Mouse (Mus musculus) natural killer cell, adult 2 months (primary cell): ENCODE measurements around the gene 2210017I01Rik.

Experiments used
- DNase-seq, 2 experiments: peaks; one replicate each; pipeline ENCODE4 v3.0.0; 2022; ENCODE audit warnings: low spot score in 2 of 2

Gene 2210017I01Rik

DNA sequence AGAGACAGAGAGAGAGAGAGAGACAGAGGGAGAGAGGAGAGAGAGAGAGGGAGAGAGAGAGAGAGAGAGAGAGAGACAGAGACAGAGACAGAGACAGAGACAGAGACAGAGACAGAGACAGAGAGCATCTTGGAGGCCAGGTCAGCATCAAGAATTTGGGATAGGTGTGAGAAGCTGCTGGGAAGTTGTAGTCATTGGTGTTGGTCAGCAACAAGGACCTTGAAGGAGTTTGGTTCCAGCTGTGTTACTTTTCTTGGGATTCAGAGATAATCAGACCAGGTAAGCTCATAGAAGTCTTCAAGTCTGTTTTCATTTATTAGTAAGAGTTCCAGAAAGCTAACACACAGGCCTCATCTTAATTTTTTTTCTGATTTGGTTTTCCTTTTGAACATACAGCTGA lies at the start of gene 2210017I01Rik:
2210017I01Rik (minus strand) TSS at position 101 of the 400 bp plus-strand sequence.
- DNase-seq, result no peak

DNA sequence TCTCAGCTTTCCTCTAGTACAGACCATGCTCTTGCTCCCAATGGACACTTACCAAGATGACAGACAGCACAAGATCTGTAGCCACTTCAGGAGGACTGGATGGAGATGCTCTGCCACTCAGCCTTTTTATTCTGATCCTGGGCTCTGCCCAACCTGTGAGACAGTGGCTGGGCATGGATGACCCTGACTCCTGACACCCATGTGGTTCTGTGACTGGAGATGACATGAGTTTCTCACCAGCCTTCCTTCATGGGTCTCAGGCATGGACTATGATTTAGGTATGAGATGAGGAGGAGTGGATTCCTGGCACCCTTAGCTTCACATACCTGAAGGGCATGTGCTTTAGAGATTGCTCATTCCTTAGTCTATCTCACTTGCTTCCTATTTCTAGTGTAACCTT lies 49.5 kb upstream of the 2210017I01Rik start, which contains the start of gene Lce1b:
Lce1b (minus strand) TSS at position 101 of the 400 bp plus-strand sequence.
- DNase-seq, result no peak

DNA sequence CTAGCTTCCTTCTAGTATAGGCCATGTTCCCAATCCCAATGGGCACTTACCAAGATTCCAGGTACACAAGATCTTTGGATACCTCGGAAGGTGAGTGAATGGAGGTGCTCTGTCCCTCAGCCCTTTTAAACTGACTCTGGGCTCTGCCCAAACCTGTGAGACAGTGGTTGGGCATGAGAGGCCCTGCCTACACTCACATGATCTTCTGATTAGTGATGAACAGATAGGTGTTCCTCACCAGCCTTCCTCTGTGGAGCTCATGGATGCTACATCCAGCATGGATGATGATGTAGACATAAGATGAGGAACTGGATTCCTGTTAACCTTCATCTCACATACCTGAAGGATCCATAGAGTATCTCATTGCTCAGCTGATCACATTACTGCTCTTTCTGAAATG lies 40.9 kb upstream of the 2210017I01Rik start, which contains the start of gene Lce1a1:
Lce1a1 (minus strand) TSS at position 101 of the 400 bp plus-strand sequence.
- DNase-seq, result no peak

DNA sequence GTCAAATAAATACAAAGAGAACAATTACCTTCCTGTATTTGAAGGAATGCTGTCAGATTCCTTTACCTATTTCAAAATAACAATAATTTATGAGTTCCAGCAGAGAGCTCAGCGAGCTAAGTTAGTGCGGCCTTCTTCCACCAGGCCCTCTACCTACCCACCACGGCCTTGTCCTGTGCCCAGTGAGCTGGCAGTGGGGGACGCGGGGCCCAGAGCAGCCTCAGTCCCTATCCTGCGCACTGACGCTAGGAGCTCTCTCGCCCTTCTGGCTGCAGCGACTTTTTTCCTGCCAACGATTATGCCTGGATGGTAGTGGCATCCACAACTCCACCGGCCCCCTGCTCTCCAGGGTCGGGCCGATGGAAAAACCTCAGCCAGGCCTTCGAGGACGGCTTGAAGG lies 32.6 kb upstream of the 2210017I01Rik start:
- no peak for DNase-seq

DNA sequence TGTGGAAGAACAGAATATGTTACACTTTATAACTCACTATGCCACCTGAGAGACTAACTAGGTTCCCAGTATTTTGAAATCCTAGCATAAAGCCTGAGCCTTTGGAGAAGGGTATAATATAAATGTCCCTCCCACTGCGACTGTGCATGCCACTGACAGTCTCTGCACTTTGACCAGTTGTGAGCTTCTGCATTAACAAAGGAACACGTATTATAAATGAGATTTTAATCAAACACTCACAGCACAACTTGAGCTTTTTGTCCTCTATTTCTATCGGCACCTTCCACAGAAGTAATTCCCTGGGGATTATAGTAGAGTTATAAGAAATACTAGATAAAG lies 31.3 kb upstream of the 2210017I01Rik start:
- DNase-seq, result no peak

DNA sequence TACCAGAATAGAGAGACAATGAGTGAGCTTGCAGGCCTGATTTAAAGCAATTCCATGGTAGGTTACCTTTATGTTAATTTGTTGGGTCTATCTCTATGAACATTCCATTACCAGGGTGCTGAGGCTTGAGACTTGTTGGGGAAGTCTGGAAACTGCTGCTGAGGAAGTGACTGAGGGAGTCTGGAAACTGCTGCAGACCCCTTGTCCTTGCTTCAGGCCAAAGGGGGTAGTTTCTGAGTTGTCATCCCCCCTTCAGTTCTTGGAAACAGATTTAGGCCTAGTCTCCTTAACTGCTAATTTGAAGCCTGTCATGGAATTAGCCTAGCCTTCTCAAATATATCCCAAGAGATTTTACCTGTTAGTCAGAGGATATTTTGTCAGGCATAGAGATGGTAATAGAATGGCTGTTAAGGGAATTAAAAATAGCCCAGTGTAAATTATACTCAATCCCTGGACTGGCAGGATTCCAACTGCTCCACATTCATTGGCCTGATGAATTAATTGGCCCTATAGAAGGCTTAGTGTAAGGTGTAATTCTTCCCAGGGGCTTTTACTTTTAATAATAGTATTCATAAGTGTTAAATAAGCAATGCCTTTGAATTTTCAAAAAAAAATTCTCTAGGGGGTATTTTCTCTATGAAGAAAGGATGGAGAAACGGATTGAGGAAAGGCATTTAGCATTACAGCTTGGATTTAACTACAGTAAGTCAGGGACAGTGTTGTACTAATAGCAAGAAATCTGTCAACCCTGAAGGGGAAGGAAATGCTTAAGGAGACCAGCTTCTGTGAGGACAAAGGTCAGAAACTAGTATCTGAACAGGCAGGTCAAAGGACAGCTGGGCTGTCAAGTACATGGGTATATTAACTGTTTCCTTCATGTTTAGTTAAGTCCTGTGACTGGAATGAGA lies 30.7 kb upstream of the 2210017I01Rik start:
- no peak for DNase-seq

DNA sequence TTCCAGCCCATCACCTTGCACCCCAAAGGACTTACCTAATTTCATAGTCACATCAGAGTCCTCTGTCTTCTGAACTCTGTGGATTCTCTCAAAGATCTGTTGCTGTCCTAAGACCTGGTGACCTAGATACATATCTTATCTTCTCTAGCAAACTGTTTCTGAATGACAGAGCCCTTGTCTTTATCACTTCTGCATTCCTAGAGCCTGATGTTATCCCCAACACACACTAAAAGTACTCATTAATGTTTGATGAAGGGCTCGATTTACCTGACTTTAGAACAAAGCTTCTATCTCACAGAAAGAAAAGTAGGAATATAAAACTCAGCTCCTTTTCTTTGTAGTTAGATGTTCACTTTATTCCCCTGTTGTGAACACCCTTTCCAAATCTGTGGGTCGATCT lies 14.3 kb upstream of the 2210017I01Rik start, which contains the start of gene Lce6a:
Lce6a (minus strand) TSS at position 101 of the 400 bp plus-strand sequence.
- DNase-seq, result no peak

DNA sequence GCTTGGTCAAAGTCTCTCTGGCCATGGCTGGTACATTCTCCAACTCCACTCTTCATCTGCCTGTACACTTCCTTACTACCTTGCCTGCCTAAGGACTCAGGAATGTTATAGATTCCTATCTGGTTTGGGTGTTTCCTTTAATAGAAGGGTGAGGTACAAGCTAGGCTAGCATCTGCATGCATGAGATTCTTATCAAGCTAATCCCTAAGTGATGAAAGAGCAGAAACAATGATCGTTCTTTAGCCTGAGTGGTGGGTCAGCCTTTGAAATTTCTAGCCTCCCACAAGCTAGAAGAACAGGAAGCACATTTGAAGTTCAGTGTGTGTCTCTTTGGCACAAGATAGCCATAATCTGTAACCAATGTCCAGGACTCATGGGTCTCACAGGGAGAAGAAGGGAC lies 2.5 kb upstream of the 2210017I01Rik start:
- DNase-seq, result no peak

DNA sequence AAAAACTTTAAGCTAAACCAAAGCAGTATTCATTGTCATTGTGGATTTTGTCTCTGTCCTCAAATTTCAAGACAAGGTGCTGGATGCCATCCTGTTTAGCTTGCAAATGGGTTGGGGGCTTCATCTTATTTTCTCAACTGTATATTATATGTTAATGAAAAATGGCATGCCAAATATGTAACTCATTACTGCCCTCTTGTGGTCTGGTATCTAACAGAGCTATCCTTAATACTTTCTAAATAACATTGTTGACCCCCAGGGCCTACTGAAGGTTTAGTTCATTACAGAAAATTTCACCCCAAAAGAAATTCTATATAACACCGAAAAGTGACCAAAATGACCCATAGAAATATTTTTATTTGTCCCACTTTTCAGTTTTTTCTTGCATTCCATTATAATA lies 5.1 kb downstream of the 2210017I01Rik start:
- DNase-seq, result no peak

DNA sequence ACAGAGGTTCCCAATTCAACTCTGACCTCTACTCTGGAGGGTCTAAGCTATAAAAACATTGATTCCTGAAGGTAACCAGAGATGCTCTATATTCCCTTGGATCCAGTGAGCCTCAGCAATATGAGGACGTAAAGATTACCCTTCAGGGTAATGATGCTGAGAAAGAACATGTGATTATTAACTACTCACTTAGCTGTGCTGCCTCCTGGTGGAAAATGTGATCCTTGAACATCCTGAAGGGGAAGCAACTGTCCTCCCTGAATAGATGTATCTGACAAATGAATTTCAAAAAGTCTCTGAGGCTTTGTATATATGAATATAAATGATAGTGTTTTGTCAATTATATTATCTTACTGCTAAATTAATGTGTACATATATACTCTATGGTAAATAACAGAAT lies 6.8 kb downstream of the 2210017I01Rik start:
- no peak for DNase-seq

DNA sequence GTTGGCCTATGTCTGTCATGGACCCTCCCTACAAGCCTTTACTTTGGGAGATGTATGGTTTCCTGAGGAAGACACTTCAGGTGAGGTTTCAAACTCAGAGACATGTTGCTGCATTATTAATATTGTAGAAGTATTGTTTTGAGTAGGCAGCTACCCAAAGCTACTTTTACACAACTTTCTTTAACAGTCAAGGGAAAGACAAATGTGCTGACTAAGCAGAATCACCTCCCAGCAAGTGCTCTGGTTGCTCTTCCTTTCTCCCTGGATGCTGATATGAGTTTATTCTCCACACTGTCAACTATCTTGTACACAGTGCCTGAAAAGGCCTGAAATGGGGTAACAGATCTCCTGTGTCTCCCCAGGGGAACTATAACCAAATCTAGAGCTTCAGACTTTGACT lies 7.3 kb downstream of the 2210017I01Rik start:
- no peak for DNase-seq

DNA sequence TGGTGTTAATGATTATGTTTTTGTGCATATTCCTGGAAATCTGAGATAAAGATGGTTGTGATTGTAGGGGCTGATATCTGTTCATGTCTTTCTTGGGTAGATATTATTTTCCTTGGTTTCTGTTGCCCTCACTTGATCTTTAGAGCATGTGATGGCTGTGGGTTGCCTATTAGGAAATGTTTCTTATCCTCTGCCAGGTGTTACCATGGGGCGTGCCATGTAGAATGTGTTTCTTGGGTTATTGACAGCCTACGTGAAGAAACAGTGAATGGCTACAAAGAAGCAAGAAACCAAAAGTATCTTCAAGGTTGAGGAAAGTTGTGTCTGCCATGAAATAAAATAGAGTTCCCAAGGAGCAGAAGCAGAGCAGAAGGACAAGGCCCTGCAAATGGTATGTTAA lies 8.9 kb downstream of the 2210017I01Rik start:
- no peak for DNase-seq

DNA sequence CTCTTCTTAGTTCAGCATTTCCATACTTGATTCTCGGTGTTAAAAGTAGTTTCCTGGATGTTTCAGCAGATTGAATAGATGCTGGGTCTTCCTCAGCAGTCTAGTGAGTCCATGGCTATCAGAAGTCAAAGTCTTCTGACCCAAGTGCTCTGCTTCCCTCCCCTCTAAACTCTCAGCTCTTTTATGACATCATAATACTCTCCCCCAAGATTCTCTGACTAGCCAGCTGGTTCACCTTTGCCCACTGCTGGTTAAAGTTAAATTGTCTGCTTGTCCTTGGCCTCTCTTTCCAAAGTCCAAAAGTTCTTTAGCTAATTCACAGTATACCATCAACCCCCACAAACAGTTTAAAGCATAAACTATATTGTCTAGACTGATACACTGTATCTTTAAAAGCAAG lies 18.4 kb downstream of the 2210017I01Rik start, which contains the start of gene Smcp:
Smcp (minus strand) TSS at position 140 of the 400 bp plus-strand sequence.
- no peak for DNase-seq

DNA sequence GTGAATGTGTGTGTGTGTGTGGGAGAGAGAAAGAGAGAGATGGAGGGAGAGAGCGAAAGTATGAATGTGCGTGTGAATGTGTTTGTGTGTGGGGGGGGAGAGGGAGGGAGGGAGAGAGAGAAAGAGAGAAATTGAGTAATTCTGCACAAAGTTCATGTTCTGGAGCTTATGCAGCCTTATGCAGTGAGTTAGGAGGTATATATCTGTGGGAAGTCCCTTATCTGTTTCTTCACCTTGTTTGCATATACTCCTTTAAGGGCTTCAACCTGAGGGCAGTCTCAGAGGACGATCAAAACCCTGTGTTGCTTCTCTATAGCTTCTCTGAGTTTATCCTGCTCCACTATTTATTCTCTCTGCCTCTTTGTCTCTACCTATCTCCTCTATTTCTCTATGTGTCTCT lies 20.1 kb downstream of the 2210017I01Rik start:
- DNase-seq, result no peak

DNA sequence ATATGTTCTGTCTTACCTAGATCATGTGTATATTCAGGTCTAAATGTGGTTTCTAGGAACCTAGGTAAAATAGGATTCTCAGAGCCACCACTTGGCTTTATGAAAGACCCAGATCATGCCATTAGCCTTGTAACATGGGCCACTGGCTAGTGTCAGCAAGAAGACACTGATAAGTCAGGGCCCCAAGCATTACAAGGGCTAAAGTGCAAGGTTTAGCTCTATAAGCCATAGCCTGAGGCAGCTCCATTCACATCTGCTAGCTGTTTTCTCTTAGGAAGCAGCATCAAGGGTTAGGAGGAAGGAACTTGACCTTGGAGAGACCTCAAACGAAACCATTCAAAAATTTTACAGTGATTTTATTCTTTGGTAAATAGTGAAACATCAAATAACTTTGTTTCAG lies 22.2 kb downstream of the 2210017I01Rik start:
- DNase-seq, result no peak

DNA sequence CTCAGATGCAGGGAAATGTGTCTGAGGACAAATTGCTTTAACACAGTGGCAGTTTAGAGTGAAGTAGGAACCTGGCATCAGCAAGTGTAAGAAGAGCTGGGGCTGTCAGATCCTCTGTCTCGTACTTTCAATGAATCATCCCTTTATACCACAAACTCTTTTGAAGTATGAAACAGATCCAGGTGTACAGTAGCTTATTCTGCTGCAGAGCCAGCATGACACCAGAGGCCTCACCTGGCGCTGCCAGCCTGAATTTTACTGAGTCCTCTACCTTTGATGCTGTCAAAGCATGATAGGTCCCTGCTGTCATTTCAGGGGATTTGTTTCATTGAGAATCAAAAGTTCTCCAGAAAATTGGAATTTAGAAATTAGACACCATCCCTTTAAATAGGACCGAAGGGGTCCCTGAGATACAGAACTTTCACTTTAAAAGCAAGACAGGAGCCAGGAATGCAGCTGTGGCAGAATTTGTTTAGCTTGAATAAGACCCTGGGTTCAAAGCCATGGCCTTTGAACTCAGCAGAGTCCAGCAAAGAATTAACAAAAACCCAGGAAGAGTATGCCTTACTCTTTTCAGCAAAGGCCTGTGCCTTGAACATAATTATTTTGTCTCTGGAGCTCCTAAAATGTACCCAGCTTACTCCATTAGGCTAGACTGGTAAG lies 24.0 kb downstream of the 2210017I01Rik start:
- DNase-seq, result no peak

DNA sequence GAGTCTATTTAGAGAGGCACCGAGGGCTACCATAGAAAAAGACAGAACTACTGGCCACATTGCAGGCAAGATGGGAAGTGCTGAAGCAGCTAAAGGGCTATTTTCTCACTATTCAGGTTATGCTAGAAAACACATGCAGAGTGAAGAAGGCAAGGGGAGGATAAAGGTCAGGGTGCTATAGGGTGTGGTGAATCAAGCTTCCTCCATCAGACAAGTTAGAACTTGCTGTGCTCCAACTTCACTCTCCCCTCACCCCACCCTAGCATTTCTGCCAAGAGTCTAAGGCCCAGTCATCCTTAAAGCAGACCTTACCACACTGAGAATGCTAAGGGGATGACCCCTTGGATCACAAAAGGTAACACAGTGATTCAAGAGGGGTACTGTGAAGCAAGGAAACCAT lies 27.8 kb downstream of the 2210017I01Rik start:
- no peak for DNase-seq

DNA sequence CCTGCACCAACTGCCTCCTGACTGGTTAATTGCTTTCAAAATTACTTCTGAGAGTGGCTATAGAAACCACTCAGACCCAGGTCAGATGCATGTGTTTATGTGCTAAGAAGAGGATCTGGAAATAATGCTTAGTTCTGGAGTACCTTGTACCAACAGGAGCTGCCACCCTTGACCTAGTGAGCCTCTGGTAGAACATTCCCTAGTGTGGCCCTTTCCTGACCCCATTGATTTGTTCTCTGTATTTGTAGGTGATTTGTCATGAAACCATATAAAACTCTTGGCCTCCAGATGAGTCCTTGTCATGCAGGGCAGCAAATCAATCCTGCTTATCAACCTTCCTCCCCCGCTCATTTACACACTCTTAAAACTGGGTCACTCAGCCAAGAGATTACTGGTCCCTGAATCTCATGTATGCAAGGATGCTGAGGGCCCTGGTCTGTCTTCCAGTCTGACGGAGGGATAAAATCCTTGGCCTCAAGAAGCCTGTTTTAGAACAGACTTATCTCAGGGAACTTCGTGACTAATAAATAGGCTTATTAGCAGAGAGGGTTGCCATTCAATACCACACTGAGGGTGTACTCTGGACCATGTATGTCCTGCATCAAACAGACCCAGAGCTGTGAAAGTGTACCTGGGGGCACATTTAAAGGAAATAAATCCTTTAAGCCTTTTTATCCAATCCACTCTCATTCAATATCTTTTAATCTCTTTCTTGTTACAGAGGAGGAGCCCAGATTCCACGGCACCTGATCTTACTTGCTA lies 28.5 kb downstream of the 2210017I01Rik start:
- DNase-seq, result no peak

DNA sequence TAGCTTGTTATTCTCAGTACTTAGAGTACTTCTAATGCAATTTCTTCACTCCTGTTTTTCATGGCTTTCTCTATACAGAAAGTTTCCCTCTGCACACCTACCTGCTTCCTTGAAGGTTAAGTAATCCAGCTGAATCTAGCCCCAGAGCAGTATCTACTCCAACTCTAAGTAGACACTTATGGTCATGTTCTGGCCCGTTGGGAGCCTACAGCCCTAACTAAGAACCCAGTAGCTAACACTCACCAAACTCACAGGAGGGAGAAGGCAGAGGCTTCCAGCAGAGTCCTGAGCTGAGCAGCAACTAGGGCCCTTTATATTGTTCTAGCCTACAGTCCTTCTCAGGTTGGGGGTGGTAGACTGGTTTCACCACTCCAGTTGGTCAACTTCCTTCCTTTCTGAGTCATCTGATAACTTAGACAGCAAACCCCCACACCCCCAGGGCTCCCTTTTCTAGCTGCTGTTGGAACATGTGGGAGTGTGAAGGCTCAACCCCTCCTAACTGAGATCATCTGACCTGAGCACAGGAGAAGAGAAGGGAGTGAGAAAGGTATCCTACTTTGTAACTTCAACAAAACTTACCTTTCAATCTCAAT lies 33.7 kb downstream of the 2210017I01Rik start, which contains the start of gene Ivl:
Ivl (minus strand) TSS at position 287 of the 593 bp plus-strand sequence.
- no peak for DNase-seq

DNA sequence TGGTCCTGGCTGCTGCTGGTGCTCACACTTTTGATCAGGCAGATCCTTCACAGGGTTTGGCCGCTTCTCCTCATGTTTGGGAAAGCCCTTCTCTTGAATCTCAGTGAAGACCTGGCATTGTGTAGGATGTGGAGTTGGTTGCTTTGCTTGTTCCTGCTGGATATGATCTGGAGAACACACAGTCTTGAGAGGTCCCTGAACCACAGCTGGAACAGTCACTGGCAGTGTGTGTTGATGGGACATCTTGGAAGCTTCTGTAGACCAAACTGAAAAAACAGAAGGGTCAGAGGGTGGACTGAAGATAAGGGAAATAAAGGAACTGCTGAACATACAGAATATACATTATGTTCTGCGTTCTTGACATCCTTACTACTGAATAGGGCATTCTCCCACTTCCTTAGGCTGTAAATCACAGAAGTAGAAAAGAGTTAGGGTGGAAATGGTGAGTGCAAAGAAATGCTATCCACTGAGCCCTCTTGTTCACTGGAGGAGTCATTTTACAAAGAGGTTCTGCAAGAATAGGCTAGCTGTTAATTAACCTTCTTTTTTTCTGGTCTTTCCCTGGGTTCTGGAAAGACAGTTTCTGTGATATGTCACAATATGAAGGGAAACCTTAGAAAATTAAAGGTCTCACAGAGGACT lies 34.7 kb downstream of the 2210017I01Rik start:
- no peak for DNase-seq

DNA sequence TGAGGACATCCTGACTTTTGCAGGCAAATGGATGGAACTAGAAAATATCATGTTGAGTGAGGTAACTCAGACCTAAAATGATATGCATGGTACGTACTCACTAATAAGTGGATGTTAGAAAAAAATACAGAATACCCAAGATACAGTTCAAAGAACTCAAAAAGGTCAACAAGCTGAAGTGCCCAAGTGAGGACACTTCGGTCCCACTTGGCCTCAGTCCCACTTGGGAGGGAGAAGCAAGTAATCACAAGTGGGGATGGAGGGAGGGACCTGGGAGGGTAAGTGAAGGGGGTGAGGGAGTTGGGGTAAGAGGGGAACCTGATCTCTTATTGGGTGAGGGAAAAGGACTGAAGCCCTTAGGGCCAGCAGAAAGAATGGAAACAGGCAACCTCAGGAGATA lies 38.5 kb downstream of the 2210017I01Rik start:
- DNase-seq, result no peak
